Mouse (Mus musculus): ENCODE results near the gene Bloc1s4. TPM values are rescaled to one million over a fixed set of nuclear protein-coding genes. Genes with fewer than 3 reads are reported as not detected.

The Bloc1s4 gene
- polyA plus RNA-seq, 1 experiment from 2014 or later = 27.0 TPM

DNA sequence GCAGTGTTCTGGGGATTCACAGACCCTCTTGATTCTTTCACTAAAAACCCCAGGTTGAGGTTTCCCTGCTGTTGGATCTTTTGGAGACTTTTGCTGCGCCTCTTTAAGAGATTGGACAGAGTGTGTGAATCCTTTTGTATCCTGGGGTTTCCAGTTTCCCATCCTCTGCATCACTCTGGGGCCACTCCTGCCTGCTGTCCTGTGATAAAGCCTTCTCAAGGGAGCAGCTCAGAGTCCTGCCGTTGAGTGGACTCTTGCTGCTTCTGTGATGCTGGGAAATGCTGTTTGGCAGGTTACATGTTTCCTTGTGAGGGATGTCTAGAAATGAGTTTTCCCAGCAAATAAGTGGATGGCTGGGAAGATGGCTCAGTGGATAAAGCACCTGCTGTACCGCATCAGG, 15.0 kb downstream of the Bloc1s4 start:
- Histone ChIP-seq H3K27ac (ENCODE audit: low read depth, low read length) (no peak overlapping the region), H3K36me3 (ENCODE audit: control insufficient read depth, insufficient read depth, low read length) (no peaks in the 10 kb centered on the region), H3K27me3 (ENCODE audit: control insufficient read depth, insufficient read depth, low read length) (no peaks in the 10 kb centered on the region), H3K9ac (replicated peaks; ENCODE audit: low read depth, low read length) (no peak overlapping the region), H3K4me3 (ENCODE audit: low read depth, low read length) (no peak overlapping the region), H3K4me1 (ENCODE audit: control insufficient read depth, insufficient read depth, low read length) (no peaks in the 10 kb centered on the region), H3K4me2 (ENCODE audit: low read depth, low read length) (no peak overlapping the region), H3K9me3 (ENCODE audit: control insufficient read depth, low read length) (no peaks in the 10 kb centered on the region)
- ATAC-seq (ENCODE audit: low read depth) = no peak
- 76% methylated on average over 3 of the region's 3 CpGs for WGBS

DNA sequence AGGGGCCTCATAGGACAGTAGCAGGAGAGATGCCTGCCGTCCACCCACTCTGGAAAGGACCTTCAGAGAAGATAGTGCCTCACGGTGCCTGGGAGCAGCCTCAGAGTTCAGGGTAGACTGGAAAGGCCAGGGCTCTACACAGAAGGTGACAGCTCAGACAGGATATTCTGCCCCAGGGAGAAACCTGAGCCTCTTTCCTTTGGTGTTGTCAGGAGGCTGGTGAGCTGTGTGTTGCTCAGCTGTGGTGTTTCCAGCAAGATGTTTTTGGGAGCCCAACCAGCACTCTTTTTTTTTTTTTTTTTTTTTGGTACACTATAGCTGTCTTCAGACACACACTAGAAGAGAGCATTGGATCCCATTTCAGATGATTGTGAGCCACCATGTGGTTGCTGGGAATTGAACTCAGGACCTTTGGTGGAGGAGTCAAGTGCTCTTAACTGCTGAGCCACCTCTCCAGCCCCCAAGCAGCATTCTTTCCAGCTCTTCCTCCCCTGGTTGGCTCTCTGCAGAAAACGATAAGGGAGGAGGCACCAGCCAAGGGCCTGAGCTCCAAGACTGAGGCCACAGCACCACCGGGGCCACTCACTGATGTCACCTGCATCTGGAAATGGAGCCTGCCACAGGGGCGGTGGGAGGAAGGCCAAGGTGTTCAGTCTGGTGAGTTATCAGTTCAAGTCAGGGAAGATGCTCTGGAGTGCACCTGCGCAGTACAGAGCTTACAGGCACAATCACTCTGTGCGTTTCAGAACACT, 16.4 kb downstream of the Bloc1s4 start:
- Histone ChIP-seq H3K4me3 (ENCODE audit: low read depth, low read length) (no peak overlapping the region), H3K9me3 (ENCODE audit: control insufficient read depth, low read length) (no peaks in the 10 kb centered on the region), H3K36me3 (ENCODE audit: control insufficient read depth, insufficient read depth, low read length) (no peaks in the 10 kb centered on the region), H3K27ac (ENCODE audit: low read depth, low read length) (no peak overlapping the region), H3K27me3 (ENCODE audit: control insufficient read depth, insufficient read depth, low read length) (no peaks in the 10 kb centered on the region), H3K4me1 (ENCODE audit: control insufficient read depth, insufficient read depth, low read length) (no peaks in the 10 kb centered on the region), H3K4me2 (ENCODE audit: low read depth, low read length) (no peak overlapping the region), H3K9ac (replicated peaks; ENCODE audit: low read depth, low read length) (no peak overlapping the region)
- no peak for ATAC-seq (ENCODE audit: low read depth)
- 82% methylated on average over 7 of the region's 7 CpGs for WGBS

DNA sequence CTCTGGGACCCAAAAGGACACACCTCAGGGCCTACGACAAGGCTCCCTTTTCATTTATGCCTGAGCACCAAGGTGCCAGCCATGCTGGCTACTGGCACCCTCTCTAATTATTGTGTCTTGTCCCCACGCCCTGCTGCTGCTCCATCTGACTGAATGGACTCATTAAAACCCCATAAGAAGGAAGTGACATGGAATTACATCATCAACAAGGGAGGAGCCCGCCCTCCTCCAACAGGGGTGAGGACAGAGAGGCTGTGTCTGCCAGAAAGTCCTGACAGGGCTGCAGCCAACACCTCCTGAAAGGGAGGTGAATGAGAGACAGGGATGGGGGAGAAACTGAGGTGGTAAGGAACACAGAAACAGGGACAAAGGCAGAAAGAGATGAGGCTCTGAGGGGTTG, 17.8 kb downstream of the Bloc1s4 start:
- Histone ChIP-seq H3K4me3 (ENCODE audit: low read depth, low read length) (no peak overlapping the region), H3K9ac (replicated peaks; ENCODE audit: low read depth, low read length) (no peak overlapping the region), H3K4me2 (ENCODE audit: low read depth, low read length) (no peak overlapping the region), H3K27ac (ENCODE audit: low read depth, low read length) (no peak overlapping the region), H3K4me1 (ENCODE audit: control insufficient read depth, insufficient read depth, low read length) (no peaks in the 10 kb centered on the region), H3K9me3 (ENCODE audit: control insufficient read depth, low read length) (no peaks in the 10 kb centered on the region), H3K36me3 (ENCODE audit: control insufficient read depth, insufficient read depth, low read length) (no peaks in the 10 kb centered on the region), H3K27me3 (ENCODE audit: control insufficient read depth, insufficient read depth, low read length) (no peaks in the 10 kb centered on the region)
- ATAC-seq (ENCODE audit: low read depth) = no peak
- 67% methylated on average over 3 of the region's 3 CpGs for WGBS

DNA sequence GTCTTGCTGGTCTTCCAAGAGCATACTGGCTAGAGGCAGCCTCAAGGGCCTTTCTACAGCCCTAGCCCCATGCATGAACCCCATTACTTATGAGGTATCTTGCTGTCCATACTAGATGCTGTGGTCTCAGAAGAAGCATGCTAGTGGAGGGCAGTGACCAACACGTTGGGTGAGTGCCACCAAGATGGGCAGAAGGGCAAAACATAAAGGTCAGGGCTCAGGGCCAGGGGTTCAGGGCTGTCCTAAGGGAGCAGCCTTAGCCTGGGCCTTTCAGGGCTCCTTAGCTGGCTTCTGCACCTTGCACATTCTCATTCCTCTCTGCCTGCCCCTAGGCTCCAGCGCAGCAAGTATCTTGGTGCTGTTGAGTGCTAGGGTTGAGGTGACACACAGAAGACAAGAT, 18.5 kb downstream of the Bloc1s4 start:
- no peaks in the 10 kb centered on the region for H3K36me3 ChIP-seq (ENCODE audit: control insufficient read depth, insufficient read depth, low read length)
- 91% methylated on average over 2 of the region's 2 CpGs for WGBS

DNA sequence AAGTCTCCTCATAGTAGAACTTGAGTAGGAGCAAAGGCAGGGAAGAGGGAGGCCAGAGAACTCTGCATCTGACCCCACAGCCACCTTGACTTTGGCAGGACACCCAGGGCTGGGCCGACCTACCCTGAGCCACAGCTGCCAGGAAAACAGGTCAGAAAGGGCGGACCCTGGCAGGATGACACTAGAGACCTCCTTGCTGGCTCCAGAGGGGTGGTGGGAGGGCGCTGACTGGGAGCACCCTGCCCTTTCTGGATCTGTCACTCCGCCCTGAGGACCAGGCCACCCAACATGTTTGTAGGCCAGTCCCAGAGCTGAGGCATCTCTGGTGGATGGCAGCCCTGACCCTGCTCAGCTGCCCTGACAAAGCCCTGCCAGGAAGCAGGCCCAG, 19.4 kb downstream of the Bloc1s4 start:
- Histone ChIP-seq H3K27ac (ENCODE audit: low read depth, low read length) (no peak overlapping the region), H3K4me3 (ENCODE audit: low read depth, low read length) (no peak overlapping the region), H3K4me2 (ENCODE audit: low read depth, low read length) (no peak overlapping the region), H3K9me3 (ENCODE audit: control insufficient read depth, low read length) (no peaks in the 10 kb centered on the region), H3K36me3 (ENCODE audit: control insufficient read depth, insufficient read depth, low read length) (no peaks in the 10 kb centered on the region), H3K27me3 (ENCODE audit: control insufficient read depth, insufficient read depth, low read length) (no peaks in the 10 kb centered on the region), H3K4me1 (ENCODE audit: control insufficient read depth, insufficient read depth, low read length) (no peaks in the 10 kb centered on the region), H3K9ac (replicated peaks; ENCODE audit: low read depth, low read length) (no peak overlapping the region)
- WGBS = 81% methylated on average over 4 of the region's 4 CpGs
- ATAC-seq (ENCODE audit: low read depth) = no peak

More for the DNA sequence above, 18.5 kb downstream of the Bloc1s4 start:
- ATAC-seq (ENCODE audit: low read depth) = no peak
- Histone ChIP-seq H3K27ac (ENCODE audit: low read depth, low read length) (no peak overlapping the region), H3K4me3 (ENCODE audit: low read depth, low read length) (no peak overlapping the region), H3K27me3 (ENCODE audit: control insufficient read depth, insufficient read depth, low read length) (no peaks in the 10 kb centered on the region), H3K4me2 (ENCODE audit: low read depth, low read length) (no peak overlapping the region), H3K9me3 (ENCODE audit: control insufficient read depth, low read length) (no peaks in the 10 kb centered on the region), H3K9ac (replicated peaks; ENCODE audit: low read depth, low read length) (no peak overlapping the region), H3K4me1 (ENCODE audit: control insufficient read depth, insufficient read depth, low read length) (no peaks in the 10 kb centered on the region)

DNA sequence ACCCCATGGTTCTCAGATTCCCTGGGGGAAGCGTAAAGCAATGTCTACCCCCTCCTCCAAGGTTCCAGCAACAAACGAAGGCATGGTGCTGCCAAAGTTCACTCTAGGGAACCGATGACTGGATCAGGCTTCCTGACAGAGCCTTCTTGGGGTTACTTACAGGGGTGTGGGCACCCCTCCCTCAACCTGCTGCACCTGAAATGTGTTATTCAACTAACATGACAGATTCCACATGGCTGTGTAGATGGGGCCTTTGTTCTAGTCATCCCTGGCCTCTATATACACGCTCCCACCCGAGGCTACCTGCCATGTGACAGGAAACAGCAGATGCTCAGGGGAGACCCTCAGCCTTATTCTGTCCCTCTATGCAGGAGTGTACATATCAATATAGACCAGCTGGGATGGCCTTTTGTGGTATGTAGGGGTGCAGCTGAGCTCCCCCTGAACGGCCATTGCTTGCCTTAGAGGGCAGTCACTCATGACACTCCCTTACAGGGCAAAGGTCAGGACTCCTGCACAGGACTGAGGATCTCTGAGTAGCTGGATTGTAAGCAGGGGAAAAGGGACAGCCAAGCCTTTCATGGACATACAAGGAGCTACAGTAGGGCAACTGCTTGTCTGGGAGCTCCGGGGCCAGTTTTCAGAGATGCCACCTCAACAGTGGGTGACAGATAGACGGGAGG, 19.9 kb downstream of the Bloc1s4 start:
- no peak overlapping the region for H3K4me3 ChIP-seq (ENCODE audit: low read depth, low read length)
- WGBS = 79% methylated on average over 8 of the region's 8 CpGs
- no peak overlapping the region for H3K9ac ChIP-seq (replicated peaks; ENCODE audit: low read depth, low read length)
- no peaks in the 10 kb centered on the region for H3K9me3 ChIP-seq (ENCODE audit: control insufficient read depth, low read length)
- H3K27me3 ChIP-seq (ENCODE audit: control insufficient read depth, insufficient read depth, low read length) = no peaks in the 10 kb centered on the region
- no peak overlapping the region for H3K27ac ChIP-seq (ENCODE audit: low read depth, low read length)
- H3K36me3 ChIP-seq (ENCODE audit: control insufficient read depth, insufficient read depth, low read length) = no peaks in the 10 kb centered on the region
- H3K4me2 ChIP-seq (ENCODE audit: low read depth, low read length) = no peak overlapping the region
- no peak for ATAC-seq (ENCODE audit: low read depth)
- no peaks in the 10 kb centered on the region for H3K4me1 ChIP-seq (ENCODE audit: control insufficient read depth, insufficient read depth, low read length)

DNA sequence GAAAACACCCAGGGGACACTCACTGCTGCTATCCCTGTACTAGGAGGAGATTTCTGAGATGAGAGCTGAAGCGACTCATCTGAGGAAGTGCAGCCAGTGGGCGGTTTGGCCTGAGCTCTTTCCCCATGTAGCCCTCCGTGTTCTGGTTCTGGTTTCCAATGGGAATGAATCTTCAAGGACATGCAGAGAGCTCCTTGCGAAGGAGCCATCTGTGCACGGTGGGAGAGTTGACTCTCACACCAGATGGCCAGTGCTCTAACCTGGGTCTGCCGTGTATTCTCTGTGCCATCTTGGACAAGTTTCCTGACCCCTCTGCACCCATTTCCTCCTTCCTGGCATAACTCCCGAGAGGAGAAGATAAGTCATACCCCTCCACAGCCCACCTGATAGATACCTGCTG, 20.7 kb downstream of the Bloc1s4 start:
- Histone ChIP-seq H3K9me3 (ENCODE audit: control insufficient read depth, low read length) (no peaks in the 10 kb centered on the region), H3K4me2 (ENCODE audit: low read depth, low read length) (no peak overlapping the region), H3K9ac (replicated peaks; ENCODE audit: low read depth, low read length) (no peak overlapping the region), H3K27me3 (ENCODE audit: control insufficient read depth, insufficient read depth, low read length) (no peaks in the 10 kb centered on the region), H3K4me3 (ENCODE audit: low read depth, low read length) (no peak overlapping the region), H3K4me1 (ENCODE audit: control insufficient read depth, insufficient read depth, low read length) (no peaks in the 10 kb centered on the region), H3K27ac (ENCODE audit: low read depth, low read length) (no peak overlapping the region), H3K36me3 (ENCODE audit: control insufficient read depth, insufficient read depth, low read length) (no peaks in the 10 kb centered on the region)
- no peak for ATAC-seq (ENCODE audit: low read depth)
- 78% methylated on average over 7 of the region's 7 CpGs for WGBS

DNA sequence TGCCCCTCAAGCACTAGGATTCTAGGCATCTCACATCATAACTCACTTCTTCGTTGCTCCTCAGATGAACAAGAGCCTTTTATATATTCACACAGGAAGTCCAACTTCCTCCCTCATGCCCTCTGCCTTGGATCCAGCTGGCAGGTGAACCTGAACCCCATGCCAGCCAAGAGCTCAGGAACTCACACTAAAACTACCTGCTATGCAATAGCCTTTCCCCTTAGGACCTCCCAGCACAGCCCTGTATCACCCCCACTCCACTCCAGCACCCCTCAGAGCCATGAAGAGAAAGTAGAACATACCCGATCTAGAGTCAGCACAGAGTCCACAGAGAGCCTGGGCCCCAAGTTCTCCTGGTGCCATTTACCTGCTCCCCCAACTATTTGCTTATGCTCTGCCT, 21.3 kb downstream of the Bloc1s4 start:
- Histone ChIP-seq H3K9ac (replicated peaks; ENCODE audit: low read depth, low read length) (no peak overlapping the region), H3K9me3 (ENCODE audit: control insufficient read depth, low read length) (no peaks in the 10 kb centered on the region), H3K4me1 (ENCODE audit: control insufficient read depth, insufficient read depth, low read length) (no peaks in the 10 kb centered on the region), H3K4me3 (ENCODE audit: low read depth, low read length) (no peak overlapping the region), H3K27me3 (ENCODE audit: control insufficient read depth, insufficient read depth, low read length) (no peaks in the 10 kb centered on the region), H3K4me2 (ENCODE audit: low read depth, low read length) (no peak overlapping the region), H3K27ac (ENCODE audit: low read depth, low read length) (no peak overlapping the region), H3K36me3 (ENCODE audit: control insufficient read depth, insufficient read depth, low read length) (no peaks in the 10 kb centered on the region)
- 66% methylated on average over 2 of the region's 2 CpGs for WGBS
- no peak for ATAC-seq (ENCODE audit: low read depth)

DNA sequence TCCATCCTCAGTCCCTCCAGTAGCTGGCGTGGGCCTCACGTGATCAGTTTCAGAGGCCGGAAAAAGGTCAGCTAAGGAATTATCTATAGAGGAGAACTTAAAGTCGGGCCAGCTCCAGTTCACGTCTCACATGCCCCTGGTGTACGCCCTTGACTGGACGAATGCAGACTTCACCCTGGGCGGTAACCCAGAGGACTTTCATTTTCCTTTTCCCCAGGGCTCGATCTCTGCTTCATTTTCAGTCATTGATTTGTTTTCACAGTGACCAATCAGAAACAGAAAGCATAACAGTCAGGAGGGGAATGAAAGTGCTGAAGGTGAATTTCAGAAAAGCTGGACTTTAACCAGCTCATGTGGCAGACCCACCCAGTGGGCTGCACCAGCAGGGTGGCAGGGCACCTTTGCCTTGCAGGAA, 22.1 kb downstream of the Bloc1s4 start:
- H3K27ac ChIP-seq (ENCODE audit: low read depth, low read length) = no peak overlapping the region
- 75% methylated on average over 9 of the region's 9 CpGs for WGBS
- no peaks in the 10 kb centered on the region for H3K36me3 ChIP-seq (ENCODE audit: control insufficient read depth, insufficient read depth, low read length)
- no peaks in the 10 kb centered on the region for H3K4me1 ChIP-seq (ENCODE audit: control insufficient read depth, insufficient read depth, low read length)
- no peak overlapping the region for H3K9ac ChIP-seq (replicated peaks; ENCODE audit: low read depth, low read length)
- no peaks in the 10 kb centered on the region for H3K27me3 ChIP-seq (ENCODE audit: control insufficient read depth, insufficient read depth, low read length)
- H3K9me3 ChIP-seq (ENCODE audit: control insufficient read depth, low read length) = no peaks in the 10 kb centered on the region
- no peak overlapping the region for H3K4me2 ChIP-seq (ENCODE audit: low read depth, low read length)
- no peak overlapping the region for H3K4me3 ChIP-seq (ENCODE audit: low read depth, low read length)
- ATAC-seq (ENCODE audit: low read depth) = no peak
